Mouse (Mus musculus): ENCODE measurements around the gene Atcay.

The Atcay gene

DNA sequence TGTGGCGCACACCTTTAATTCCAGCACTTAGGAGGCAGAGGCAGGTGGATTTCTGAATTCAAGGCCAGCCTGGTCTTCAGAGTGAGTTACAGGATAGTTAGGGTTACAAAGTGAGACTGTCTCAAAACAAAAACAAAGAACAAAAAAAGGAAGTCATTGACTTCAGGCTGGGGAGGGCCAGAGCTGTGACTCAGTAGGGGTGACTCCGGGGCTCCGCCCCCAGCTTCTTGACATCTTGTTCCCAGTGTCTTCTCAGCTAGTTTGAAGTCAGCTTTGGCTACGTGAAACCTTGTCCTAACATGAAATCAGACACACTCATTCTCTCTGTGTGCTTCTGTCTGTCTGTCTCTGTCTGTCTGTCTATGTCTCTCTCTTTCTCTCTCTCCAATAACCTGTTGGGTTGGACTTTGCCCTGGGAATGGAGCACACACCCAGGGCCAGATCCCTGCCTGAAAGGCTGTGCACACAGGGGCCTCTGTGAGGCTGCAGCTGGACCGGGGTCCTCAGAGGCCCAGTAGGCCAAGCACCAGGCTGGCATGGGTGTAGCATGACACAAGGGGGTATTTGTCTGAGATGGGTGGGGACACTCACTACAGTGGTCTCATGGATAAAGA is 9.1 kb downstream of the Atcay start:
- TF ChIP-seq GATA4 (IDR thresholded peaks at IDR 0.05; ENCODE audit: insufficient replicate concordance, low read length): no peak

DNA sequence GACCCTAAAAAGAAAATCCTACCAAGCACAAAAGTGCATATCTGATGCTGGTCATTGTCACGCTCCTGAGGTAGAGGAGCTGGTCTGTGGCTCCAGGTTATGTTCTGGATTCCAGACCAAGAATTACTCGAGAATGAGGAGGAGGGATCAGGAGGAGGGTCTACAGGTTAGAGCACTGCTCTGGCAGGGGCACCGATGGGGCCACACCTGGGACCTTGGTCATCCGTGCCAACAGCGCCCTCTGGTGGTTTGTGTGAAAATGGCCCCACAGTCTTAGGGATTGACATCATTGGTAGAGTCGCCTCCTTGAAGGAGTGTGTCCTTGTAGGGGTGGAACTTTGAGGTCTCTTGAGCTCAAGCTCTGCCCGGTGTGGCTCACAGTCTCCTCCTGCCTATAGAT is 12.7 kb downstream of the Atcay start:
- no peak for TF ChIP-seq GATA4 (IDR thresholded peaks at IDR 0.05; ENCODE audit: insufficient replicate concordance, low read length)

DNA sequence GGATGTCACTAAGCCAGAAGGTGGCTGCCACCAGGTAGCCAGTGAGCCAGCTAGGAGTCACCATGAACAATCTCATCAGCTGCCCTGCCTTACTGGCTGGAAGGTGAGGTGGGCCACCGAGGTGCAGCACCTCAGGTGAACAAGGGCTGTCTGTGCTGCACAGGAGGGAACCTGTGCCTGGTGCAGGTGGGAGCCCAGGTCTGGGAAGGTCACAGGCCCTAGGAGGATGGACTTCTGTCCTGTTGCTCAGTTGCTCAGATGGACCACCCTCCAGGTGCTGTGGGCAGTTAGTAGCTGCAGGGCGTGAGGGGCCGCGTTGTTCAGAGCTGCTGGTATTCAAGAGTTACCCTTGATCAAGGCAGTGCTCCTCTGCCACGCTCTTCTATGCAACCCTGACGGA is 13.8 kb downstream of the Atcay start:
- TF ChIP-seq GATA4 (IDR thresholded peaks at IDR 0.05; ENCODE audit: insufficient replicate concordance, low read length): no peak

DNA sequence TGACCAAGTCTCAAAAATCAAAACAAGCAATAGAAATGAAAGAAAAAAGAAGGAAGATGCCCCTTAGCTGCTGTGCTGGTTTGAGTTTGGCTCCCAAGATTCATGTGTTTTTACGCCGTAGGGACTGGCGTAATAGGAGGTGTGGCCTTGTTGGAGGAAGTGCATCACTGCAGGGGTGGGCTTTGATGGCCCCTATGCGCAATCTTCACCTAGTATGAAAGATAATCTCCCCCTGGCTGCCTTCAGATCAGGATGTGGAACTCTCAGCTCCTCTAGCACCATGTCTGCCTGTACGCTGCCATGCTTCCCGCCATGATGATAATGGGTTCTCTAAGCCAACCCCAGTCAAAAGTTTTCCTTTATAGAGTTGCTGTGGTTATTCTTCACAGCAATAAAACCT is 14.4 kb downstream of the Atcay start:
- TF ChIP-seq GATA4 (IDR thresholded peaks at IDR 0.05; ENCODE audit: insufficient replicate concordance, low read length): no peak

DNA sequence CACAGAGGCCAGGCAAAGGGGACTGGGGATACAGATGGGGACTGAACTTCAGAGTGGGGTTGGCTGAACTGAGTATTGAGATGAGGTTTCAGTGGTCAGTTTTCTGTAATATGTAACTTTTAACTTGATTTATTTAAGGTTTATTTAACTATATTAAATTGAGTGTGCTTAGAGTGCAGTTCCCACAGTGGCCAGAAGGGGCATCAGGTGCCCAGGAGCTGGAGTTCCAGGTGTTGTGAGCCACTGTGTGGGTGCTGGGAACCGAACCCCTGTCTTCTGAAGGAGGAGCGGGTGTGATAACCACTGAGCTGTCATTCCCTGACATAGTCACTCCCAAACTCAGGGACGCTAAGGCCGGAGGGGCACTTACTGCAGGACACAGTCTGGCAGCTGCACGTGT is 20.5 kb downstream of the Atcay start:
- no peak for TF ChIP-seq GATA4 (IDR thresholded peaks at IDR 0.05; ENCODE audit: insufficient replicate concordance, low read length)

DNA sequence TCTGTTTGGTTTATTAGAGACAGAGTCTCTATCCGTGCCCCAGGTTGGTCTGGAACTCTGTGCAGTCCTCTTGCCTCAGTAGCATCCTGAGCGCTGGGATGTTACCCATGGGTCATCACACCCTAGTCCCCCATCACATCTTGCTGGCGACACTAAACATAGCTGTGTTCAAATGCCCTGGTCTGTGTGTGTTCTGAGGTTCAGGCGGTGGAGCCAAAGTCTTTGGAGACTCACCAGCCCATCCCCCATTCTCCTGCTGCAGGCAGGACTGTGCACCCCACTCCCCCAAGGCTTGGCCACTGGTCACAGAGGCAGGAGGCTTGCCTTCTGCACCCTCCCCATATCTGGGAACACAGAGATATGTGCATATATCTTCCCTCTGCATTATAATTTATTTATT is 26.5 kb downstream of the Atcay start:
- TF ChIP-seq GATA4 (IDR thresholded peaks at IDR 0.05; ENCODE audit: insufficient replicate concordance, low read length): no peak

DNA sequence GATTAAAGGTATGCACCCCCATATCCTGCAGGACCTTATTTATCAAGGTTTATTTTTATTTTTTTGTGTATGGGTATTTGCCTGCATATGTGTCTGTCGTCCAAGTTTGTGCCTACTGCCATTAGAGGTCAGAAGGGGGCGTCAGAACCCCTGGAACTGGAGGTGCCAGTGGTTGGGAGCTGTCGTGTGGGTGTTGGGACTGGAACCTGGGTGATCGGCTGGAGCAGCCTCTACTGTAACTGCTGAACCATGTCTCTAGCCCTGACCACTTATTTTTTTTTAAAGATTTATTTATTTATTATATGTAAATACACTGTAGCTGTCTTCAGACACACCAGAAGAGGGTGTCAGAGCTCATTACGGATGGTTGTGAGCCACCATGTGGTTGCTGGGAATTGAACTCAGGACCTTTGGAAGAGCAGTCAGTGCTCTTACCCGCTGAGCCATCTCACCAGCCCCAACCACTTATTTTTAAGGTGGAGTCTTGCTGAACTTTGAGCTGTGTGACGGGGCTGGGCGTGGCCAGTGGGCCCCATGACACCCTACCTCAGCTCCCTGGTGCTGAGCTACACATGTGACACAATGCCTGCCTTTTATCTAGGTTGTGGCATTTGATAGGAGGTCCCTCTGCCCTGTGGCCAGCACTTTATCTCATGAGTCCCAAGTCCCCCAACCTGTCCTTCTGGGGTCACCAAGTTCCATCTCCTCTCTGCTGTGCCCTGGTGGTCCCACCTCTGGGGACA is 27.5 kb downstream of the Atcay start:
- no peak for TF ChIP-seq GATA4 (IDR thresholded peaks at IDR 0.05; ENCODE audit: insufficient replicate concordance, low read length)

DNA sequence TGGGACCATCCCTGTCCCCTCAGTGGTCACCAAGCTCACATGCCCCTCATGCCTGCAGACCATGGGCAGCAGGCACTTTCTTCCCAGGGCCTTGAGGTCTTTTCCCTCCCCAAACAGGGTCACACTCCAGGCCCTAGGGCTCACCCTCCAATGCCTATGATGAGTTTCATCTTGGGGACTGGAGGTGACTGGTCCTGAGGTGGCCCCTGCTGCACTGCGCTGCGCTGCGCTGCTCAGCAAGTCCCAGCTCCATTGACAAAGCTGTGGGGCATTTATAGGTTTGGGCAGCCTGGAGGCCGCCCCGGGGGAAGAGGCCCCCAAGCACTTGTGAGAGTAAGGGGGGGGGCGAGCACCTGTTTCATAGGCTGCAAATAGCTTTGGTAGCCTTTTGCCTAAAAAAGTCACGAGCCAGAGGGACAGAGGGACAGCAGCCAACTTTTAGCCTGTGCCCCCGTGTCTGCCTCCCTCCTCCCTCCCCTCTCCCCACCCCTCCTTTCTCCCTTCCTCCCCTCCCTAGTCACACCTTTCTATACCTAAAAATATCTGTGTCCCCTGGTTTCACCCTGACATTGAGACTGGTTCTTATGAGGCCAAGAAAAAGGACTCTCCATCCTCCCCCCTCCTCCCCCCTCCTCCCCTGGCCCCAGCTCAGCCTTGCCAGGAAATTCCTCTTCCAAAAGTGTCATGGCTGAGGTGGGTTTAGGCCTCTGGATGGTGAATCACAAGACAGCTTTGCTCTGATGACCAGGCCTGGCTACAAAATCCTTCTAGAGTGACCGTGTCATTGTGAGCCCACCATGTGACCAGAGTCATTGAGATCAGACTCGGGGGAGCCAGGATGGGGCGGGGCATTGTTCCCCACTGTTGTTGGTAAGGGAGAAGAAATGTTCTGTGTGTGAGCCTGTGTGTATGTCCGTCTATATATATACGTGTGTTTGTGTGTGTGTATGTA is 28.6 kb downstream of the Atcay start, which contains the start of gene Nmrk2:
Nmrk2 (minus strand) TSS at position 245 of the 952 bp plus-strand sequence.
- TF ChIP-seq GATA4 (IDR thresholded peaks at IDR 0.05; ENCODE audit: insufficient replicate concordance, low read length): no peak

DNA sequence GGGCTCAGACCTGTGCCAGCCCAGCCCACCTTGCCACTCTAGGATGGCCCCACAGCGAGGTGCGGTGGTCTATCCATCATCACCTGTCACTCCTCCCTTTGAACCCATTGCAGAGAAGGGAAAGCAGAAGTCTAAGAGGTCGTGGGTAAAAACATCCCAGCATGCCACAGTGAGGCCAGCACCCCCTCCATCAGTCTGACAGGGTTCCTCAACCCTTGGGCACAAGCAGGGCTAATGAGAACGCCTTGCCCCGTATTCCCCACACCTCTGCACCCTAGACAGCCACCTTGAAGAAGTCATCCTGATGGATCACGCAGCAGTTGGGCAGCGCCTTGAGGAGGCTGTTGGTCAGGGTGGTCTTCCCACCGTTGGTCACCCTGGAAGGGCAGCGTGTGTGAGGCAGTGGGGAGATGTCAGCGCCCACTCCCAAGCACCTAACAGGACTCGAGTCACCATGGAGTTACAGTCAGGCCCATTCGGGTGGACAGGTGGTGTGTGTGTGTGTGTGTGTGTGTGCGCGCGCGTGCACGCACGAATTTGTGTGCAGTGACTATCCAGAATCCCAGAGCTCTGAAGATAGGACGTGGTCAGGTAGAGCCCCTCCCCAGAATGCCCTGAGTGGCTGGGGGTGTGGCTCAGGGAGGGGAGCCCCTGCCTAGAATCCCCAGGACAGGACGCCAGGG is 29.9 kb downstream of the Atcay start:
- TF ChIP-seq GATA4 (IDR thresholded peaks at IDR 0.05; ENCODE audit: insufficient replicate concordance, low read length): no peak

DNA sequence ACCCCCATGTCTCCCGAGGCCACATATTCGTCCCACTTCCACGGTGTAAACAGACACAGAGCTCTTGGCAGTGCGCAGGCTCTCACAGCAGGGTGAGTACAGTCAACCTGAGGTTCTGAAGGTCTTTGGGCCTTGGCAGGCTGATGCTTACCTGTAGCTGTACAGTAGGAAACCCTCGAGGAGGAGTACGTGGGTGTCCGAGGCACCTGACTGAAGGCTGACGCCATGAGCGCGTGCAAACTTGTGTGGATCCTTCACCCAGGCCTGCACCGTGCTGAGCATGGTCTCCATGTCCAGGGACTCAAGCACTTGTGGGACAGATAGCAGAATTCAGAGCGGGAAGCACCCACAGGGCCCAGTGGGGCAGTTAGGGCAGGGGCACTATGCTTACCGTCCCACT is 30.5 kb downstream of the Atcay start:
- no peak for TF ChIP-seq GATA4 (IDR thresholded peaks at IDR 0.05; ENCODE audit: insufficient replicate concordance, low read length)

DNA sequence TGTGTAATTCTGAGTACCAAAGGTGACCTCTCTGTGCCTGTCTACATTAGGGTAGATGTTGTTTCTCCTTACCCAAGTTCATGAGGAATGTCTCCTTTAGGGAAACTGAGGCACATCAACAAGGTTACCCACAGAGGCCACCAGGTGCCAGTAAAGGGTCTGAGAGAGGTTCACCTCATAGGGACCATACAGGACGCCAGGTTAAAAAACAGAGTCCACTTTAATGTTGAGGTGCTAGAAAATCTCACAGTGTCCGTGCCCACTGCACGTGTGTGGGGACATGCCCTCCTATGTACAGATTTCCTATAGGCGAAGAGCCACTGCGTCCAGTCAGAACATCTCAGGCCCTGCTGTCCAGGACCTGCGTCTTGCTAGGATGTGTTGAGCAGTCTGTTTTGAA is 31.6 kb downstream of the Atcay start:
- no peak for TF ChIP-seq GATA4 (IDR thresholded peaks at IDR 0.05; ENCODE audit: insufficient replicate concordance, low read length)

DNA sequence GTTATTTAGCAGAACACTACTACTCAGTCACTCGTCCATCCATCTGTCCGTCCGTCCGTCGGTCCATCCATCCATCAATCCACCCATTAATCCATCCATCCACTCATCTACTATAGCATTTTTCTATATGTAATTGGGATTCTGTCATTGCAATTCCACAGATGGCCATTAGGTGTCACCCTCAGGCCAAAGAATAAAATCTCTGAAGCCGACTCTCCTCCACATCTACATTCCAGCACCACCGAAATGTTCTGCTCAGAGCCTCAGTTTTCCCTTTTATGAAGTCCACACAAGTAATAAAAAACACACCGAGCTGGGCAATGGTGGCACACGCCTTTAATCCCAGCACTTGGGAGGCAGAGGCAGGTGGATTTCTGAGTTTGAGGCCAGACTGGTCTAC is 32.4 kb downstream of the Atcay start:
- TF ChIP-seq GATA4 (IDR thresholded peaks at IDR 0.05; ENCODE audit: insufficient replicate concordance, low read length): no peak

DNA sequence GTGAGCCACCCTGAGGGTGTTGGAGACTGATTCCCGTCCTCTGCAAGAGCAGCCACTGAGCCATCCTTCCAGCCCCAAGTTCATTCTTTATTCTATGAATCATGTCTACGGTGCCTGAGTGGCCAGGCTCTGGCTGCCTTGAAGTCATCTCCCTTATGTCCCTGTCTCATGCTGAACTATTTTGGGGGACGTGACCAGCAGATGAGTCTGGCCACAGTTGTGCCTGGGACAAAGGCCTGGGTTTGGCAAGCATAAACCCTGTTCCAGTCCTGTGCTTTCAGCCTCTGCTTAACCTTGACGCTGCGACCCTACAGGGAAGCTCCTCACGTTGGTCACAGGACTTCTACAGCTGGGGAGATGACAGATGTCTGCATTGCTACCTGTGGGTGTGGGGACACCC is 33.3 kb downstream of the Atcay start:
- no peak for TF ChIP-seq GATA4 (IDR thresholded peaks at IDR 0.05; ENCODE audit: insufficient replicate concordance, low read length)

DNA sequence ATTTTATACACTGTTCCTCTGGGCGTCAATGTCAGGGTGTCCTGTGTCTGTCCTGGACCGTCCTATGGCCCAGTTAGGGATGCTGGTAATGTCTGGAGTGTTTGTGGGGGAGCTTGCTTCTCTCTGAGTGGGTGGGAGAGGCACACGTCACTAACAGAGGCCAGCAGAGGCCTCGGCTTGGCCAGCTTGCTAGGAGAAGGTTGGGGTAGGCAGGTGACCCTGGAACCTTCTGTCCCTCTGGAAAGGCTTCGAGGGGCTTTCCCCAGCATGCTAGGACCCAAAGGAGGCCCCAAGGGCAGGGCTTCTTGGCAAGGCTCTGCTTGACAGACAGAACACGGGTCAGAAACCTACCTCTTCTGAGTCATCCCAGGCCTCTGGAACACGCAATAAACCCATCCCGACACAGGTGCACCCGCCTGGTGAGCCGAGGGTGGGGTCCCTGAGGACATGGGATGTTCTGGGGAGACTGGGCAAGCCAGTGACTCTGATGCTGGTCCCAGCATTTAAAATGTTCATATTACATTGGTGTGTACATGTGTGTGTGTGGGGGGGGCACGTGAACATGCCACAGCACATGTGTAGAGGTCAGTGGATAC is 34.1 kb downstream of the Atcay start:
- no peak for TF ChIP-seq GATA4 (IDR thresholded peaks at IDR 0.05; ENCODE audit: insufficient replicate concordance, low read length)

DNA sequence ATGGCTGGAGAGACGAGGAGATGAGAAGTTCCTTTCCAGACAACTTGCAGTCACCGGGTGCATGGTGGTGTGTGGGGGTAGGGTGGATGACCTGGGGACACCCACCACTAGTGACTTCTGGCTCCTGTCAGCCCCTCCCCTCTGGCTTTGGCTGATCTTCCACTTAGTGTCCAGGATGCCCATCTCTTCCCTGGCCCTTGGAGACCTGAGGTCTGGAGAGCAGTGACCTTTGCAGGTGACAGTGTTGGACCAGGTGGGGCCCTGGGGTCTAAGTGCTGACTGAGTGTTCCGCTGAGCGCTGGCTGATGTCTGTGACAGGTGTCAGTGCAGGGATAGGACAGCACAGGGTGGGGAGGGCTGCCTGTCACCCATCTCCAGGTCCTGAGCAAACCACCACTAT is 35.3 kb downstream of the Atcay start:
- no peak for TF ChIP-seq GATA4 (IDR thresholded peaks at IDR 0.05; ENCODE audit: insufficient replicate concordance, low read length)

Data from liver, adult (tissue).